Mouse (Mus musculus): ENCODE measurements at regions not wholly inside any gene's neighbourhood (a gene's known extent, or its start where the extent isn't known, plus 50 kb on each side); places are given as distances from the start of the nearest gene placed in this dataset.

DNA sequence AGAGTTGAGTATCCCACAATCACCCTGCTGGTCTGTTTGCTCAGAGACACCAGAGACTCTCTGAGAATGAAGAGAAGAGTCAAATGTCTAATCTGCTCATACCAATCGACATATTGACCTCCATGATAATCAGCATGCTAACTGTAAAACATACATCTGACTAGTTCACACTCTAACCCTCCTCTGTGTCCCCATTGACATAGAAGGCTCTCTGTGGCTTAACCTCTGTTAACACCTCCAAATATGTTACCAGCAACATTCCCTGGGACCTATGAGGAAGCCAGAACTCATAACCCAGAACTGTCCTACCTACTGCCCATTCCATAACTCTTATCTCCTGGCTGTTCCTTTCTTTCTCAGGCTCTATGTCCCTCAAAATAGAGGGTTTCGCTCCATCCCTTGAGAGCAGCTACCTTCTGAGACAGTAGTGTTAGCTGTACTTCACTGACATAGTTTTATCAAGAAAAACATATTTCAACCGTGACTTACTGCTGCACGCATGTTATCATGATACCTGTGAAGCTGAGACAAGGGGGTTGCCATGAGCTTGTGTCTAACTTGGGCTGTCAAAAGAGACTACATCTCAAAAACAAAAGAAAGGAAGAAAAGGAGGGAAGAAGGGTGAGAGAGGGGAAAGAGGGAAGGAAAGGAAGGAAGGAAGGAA, 135.6 kb downstream of the Gsdmc2 start:
- Histone ChIP-seq H3K4me3 (ENCODE audit: low read depth, low read length) (no peak overlapping the region), H3K9me3 (replicated peaks; ENCODE audit: control insufficient read depth, insufficient read depth, low read length, poor library complexity, severe bottlenecking) (no peaks in the 10 kb centered on the region), H3K9ac (ENCODE audit: low read depth, poor library complexity, severe bottlenecking) (no peak overlapping the region), H3K36me3 (ENCODE audit: control insufficient read depth, insufficient read depth, low read length, poor library complexity, severe bottlenecking) (no peaks in the 10 kb centered on the region), H3K27me3 (ENCODE audit: control insufficient read depth, insufficient read depth, low read length, poor library complexity, severe bottlenecking) (no peaks in the 10 kb centered on the region), H3K27ac (ENCODE audit: insufficient read depth, low read length) (no peak overlapping the region), H3K4me1 (ENCODE audit: control insufficient read depth, insufficient read depth, low read length) (no peaks in the 10 kb centered on the region)
- TF ChIP-seq EP300 (IDR thresholded peaks at IDR 0.05; ENCODE audit: insufficient read depth, low read depth, low read length), result no peak
- no peak for TF ChIP-seq CTCF (IDR thresholded peaks at IDR 0.05; ENCODE audit: low read depth, low read length)
- no peak for TF ChIP-seq POLR2A (IDR thresholded peaks at IDR 0.05; ENCODE audit: insufficient read depth, low read length)

DNA sequence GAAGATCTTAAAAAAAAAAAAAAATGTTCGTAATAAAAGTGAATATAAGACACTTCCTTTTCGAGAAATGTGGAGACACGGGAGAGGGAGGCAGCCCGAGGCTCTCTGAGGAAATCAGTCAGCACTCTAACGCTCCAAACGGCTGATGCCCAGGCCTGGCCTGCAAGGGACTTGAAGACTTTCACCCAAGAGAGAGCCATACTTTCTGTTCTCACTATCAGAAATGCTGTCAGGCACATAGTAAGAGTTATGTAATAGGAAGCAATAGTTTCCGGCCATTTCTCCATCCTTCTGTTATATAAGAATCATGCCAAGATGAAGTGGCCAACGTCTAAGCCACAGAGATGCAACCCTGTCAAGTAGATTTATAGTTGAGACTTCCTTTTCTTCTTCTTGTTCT, 140.3 kb downstream of the Gsdmc2 start:
- Histone ChIP-seq H3K27ac (ENCODE audit: insufficient read depth, low read length) (no peak overlapping the region), H3K4me1 (ENCODE audit: control insufficient read depth, insufficient read depth, low read length) (no peaks in the 10 kb centered on the region), H3K9ac (ENCODE audit: low read depth, poor library complexity, severe bottlenecking) (no peak overlapping the region), H3K27me3 (ENCODE audit: control insufficient read depth, insufficient read depth, low read length, poor library complexity, severe bottlenecking) (no peaks in the 10 kb centered on the region), H3K9me3 (replicated peaks; ENCODE audit: control insufficient read depth, insufficient read depth, low read length, poor library complexity, severe bottlenecking) (no peaks in the 10 kb centered on the region), H3K36me3 (ENCODE audit: control insufficient read depth, insufficient read depth, low read length, poor library complexity, severe bottlenecking) (no peaks in the 10 kb centered on the region), H3K4me3 (ENCODE audit: low read depth, low read length) (no peak overlapping the region)
- no peak for TF ChIP-seq EP300 (IDR thresholded peaks at IDR 0.05; ENCODE audit: insufficient read depth, low read depth, low read length)
- TF ChIP-seq POLR2A (IDR thresholded peaks at IDR 0.05; ENCODE audit: insufficient read depth, low read length), result no peak
- no peak for TF ChIP-seq CTCF (IDR thresholded peaks at IDR 0.05; ENCODE audit: low read depth, low read length)

DNA sequence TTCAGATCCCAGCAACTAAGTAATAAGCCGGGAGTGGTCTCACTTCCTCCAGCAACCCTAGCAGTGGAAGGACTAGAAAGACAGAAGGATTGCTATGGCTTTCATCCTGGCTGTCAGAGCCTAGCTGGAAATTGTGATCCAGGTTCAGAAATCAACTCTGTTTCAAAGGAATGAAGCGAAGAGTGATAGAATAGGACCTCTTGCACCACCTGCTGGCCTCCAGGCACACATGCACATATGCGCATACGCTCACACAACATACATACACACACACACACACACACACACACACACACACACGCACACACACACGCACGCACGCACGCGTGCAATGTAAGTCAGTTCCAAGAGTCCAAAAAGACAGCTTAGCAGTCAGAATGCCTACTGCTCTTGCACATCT, 147.1 kb downstream of the Gsdmc2 start:
- no peak overlapping the region for H3K27ac ChIP-seq (ENCODE audit: insufficient read depth, low read length)
- no peaks in the 10 kb centered on the region for H3K9me3 ChIP-seq (replicated peaks; ENCODE audit: control insufficient read depth, insufficient read depth, low read length, poor library complexity, severe bottlenecking)
- H3K27me3 ChIP-seq (ENCODE audit: control insufficient read depth, insufficient read depth, low read length, poor library complexity, severe bottlenecking), result no peaks in the 10 kb centered on the region
- H3K4me1 ChIP-seq (ENCODE audit: control insufficient read depth, insufficient read depth, low read length), result no peaks in the 10 kb centered on the region
- TF ChIP-seq EP300 (IDR thresholded peaks at IDR 0.05; ENCODE audit: insufficient read depth, low read depth, low read length) (no peak), CTCF (IDR thresholded peaks at IDR 0.05; ENCODE audit: low read depth, low read length) (peak; percentile 23), POLR2A (IDR thresholded peaks at IDR 0.05; ENCODE audit: insufficient read depth, low read length) (no peak)
- H3K9ac ChIP-seq (ENCODE audit: low read depth, poor library complexity, severe bottlenecking), result no peak overlapping the region
- no peaks in the 10 kb centered on the region for H3K36me3 ChIP-seq (ENCODE audit: control insufficient read depth, insufficient read depth, low read length, poor library complexity, severe bottlenecking)
- H3K4me3 ChIP-seq (ENCODE audit: low read depth, low read length), result no peak overlapping the region

DNA sequence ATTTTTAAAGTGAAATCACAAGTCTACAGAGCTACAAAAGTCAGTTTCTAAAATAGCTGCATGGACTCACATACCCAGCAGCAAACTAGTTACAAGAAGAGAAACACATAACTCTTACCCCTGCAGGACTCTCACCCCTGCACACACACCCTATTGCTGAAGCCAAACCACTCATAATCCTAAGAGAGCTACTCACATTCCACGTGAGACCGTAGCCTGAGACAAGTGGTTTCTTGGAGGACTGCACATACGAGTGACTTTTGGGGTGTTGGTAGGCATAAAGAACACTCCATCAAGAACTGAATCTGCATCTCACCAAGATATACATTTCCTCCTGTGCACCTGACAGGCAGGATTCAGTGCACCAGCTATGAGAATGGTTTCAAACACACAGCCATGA, 150.8 kb downstream of the Gsdmc2 start:
- H3K4me1 ChIP-seq (ENCODE audit: control insufficient read depth, insufficient read depth, low read length), result no peaks in the 10 kb centered on the region
- no peak overlapping the region for H3K4me3 ChIP-seq (ENCODE audit: low read depth, low read length)
- no peaks in the 10 kb centered on the region for H3K27me3 ChIP-seq (ENCODE audit: control insufficient read depth, insufficient read depth, low read length, poor library complexity, severe bottlenecking)
- H3K27ac ChIP-seq (ENCODE audit: insufficient read depth, low read length), result no peak overlapping the region
- TF ChIP-seq CTCF (IDR thresholded peaks at IDR 0.05; ENCODE audit: low read depth, low read length) (no peak), EP300 (IDR thresholded peaks at IDR 0.05; ENCODE audit: insufficient read depth, low read depth, low read length) (no peak), POLR2A (IDR thresholded peaks at IDR 0.05; ENCODE audit: insufficient read depth, low read length) (no peak)
- no peak overlapping the region for H3K9ac ChIP-seq (ENCODE audit: low read depth, poor library complexity, severe bottlenecking)
- no peaks in the 10 kb centered on the region for H3K9me3 ChIP-seq (replicated peaks; ENCODE audit: control insufficient read depth, insufficient read depth, low read length, poor library complexity, severe bottlenecking)
- no peaks in the 10 kb centered on the region for H3K36me3 ChIP-seq (ENCODE audit: control insufficient read depth, insufficient read depth, low read length, poor library complexity, severe bottlenecking)

DNA sequence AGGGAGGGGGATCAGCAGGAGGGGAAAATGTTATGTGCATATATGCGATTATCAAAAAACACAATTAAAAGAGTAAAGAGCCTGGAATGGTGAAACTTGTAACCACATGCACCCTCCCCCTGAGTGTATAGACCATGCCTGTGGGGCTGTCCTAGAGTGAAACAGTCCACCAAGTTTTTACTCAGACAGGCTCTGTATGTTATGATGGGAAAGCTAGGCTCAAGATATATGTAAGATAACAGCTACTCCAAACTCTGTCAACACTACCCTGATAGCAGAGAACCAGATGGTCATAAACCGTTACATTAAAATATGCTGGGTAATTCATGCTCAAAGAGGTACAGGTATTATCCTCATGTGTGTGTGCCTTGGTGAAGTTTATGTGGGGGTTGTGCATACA, 151.4 kb downstream of the Gsdmc2 start:
- Histone ChIP-seq H3K27ac (ENCODE audit: insufficient read depth, low read length) (no peak overlapping the region), H3K4me1 (ENCODE audit: control insufficient read depth, insufficient read depth, low read length) (no peaks in the 10 kb centered on the region), H3K27me3 (ENCODE audit: control insufficient read depth, insufficient read depth, low read length, poor library complexity, severe bottlenecking) (no peaks in the 10 kb centered on the region), H3K9me3 (replicated peaks; ENCODE audit: control insufficient read depth, insufficient read depth, low read length, poor library complexity, severe bottlenecking) (no peaks in the 10 kb centered on the region), H3K9ac (ENCODE audit: low read depth, poor library complexity, severe bottlenecking) (no peak overlapping the region), H3K4me3 (ENCODE audit: low read depth, low read length) (no peak overlapping the region), H3K36me3 (ENCODE audit: control insufficient read depth, insufficient read depth, low read length, poor library complexity, severe bottlenecking) (no peaks in the 10 kb centered on the region)
- no peak for TF ChIP-seq CTCF (IDR thresholded peaks at IDR 0.05; ENCODE audit: low read depth, low read length)
- no peak for TF ChIP-seq POLR2A (IDR thresholded peaks at IDR 0.05; ENCODE audit: insufficient read depth, low read length)
- TF ChIP-seq EP300 (IDR thresholded peaks at IDR 0.05; ENCODE audit: insufficient read depth, low read depth, low read length), result no peak

DNA sequence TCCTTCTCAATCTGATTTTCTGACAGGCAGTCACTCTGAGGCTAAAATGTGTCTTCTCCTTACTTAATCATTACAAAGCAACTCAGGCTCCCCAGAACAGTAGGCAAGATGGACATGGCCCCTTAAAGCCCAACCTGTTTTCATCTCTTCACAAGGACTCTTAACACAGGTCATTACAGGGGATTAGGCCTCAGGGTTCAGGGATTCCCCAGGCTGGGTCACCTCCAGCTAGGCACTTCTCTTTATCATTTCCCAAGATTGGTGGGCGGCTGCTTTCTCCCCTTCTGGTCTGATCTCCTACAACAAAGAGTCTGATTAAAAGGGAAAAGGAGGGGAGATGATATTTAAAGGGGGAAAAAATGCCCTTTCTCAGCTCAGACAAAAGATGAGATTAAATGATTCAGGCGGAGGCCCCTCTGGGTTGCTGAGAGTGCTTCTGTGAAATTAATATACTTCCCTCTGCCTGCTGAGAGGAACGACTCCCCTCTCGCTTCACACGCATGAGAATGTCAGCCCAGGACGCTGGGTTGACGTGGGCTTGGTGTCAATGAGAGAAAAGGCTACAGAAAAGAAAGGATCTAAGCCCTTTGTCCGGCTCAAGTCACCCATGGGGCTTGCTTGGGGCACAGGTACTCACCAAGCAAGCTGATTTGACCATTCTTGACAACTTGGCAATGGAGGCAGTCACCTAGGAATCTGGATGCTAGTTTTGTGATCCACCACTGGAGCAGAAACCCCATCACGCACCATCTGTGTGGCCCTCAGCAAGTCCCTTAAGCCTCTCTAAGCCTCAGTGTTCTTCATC, 152.3 kb downstream of the Gsdmc2 start:
- H3K36me3 ChIP-seq (ENCODE audit: control insufficient read depth, insufficient read depth, low read length, poor library complexity, severe bottlenecking), result no peaks in the 10 kb centered on the region
- no peak overlapping the region for H3K27ac ChIP-seq (ENCODE audit: insufficient read depth, low read length)
- no peaks in the 10 kb centered on the region for H3K4me1 ChIP-seq (ENCODE audit: control insufficient read depth, insufficient read depth, low read length)
- no peak overlapping the region for H3K9ac ChIP-seq (ENCODE audit: low read depth, poor library complexity, severe bottlenecking)
- TF ChIP-seq CTCF (IDR thresholded peaks at IDR 0.05; ENCODE audit: low read depth, low read length) (no peak), POLR2A (IDR thresholded peaks at IDR 0.05; ENCODE audit: insufficient read depth, low read length) (no peak), EP300 (IDR thresholded peaks at IDR 0.05; ENCODE audit: insufficient read depth, low read depth, low read length) (no peak)
- no peak overlapping the region for H3K4me3 ChIP-seq (ENCODE audit: low read depth, low read length)
- no peaks in the 10 kb centered on the region for H3K9me3 ChIP-seq (replicated peaks; ENCODE audit: control insufficient read depth, insufficient read depth, low read length, poor library complexity, severe bottlenecking)
- no peaks in the 10 kb centered on the region for H3K27me3 ChIP-seq (ENCODE audit: control insufficient read depth, insufficient read depth, low read length, poor library complexity, severe bottlenecking)
